Mouse (Mus musculus): ENCODE measurements around the gene Pdx1.

DNA sequence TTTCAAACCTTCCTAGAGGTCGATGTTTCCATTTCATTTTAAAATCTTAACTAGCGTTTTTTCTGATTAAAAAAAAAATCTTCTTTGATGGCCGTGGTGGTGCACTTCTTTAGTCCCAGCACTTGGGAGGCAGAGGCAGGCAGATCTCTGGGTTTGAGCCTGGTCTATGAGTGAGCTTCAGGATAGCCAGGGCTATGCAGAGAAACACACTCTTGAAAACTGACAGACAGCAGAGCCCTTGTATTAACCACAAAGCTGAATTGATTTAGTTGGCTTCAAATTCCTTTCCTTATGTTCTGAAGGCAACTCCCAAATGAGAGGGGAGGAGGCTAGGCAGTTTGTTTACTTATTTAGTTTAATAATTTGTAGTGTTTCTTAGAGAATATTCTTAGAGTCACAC is 6.0 kb downstream of the Pdx1 start:
- TF ChIP-seq CTCF (IDR thresholded peaks at IDR 0.05; ENCODE audit: control insufficient read depth, insufficient read depth, insufficient read length) (no peak), MAX (IDR thresholded peaks at IDR 0.05) (no peak), FOSL1 (IDR thresholded peaks at IDR 0.05; ENCODE audit: insufficient read depth, low read length, poor library complexity, severe bottlenecking) (no peak), MYOD1 (IDR thresholded peaks at IDR 0.05; ENCODE audit: control insufficient read depth, insufficient read length, low read depth) (no peak), USF1 (IDR thresholded peaks at IDR 0.05; ENCODE audit: low read depth) (no peak)
